Mouse (Mus musculus) brain, embryonic 14.5 days (tissue): ENCODE measurements around the gene Bach2.

ENCODE experiments used
- CTCF ChIP-seq: fragments of 200-500 bp; IDR thresholded peaks from 2 replicates; pipeline ENCODE4 v1.5.1; 2012; ENCODE audit warnings: inconsistent platforms, mild to moderate bottlenecking, moderate library complexity, borderline replicate concordance; ENCODE audit not compliant: insufficient read depth, insufficient read length; ENCODE audit errors: extremely low read depth
- POLR2A ChIP-seq: fragments of 200-500 bp; IDR thresholded peaks from 2 replicates; pipeline ENCODE4 v1.6.1; 2012; ENCODE audit warnings: mild to moderate bottlenecking, inconsistent platforms, borderline replicate concordance; ENCODE audit not compliant: poor library complexity, insufficient read depth, insufficient read length, severe bottlenecking; ENCODE audit errors: extremely low read depth

DNA sequence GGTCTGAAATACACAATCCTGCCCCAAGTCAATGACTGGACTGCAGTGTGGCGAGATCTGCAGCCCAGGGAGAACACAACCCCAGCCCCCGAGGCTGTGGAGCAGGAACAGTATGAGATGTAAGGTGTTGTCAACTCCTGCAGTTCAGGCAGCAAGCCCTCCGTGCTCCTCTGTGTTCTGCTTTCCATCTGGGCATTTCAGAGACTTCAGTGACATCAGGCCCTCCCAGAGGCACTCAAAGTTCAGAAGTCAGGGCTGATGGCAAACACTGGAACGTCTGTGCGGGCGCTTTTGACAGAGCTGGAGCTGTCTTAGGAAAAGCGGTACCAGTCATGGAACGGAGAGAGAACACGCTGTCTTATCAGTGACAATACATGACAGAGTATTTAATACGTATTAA, 4.9 kb downstream of the Bach2 start:
- TF ChIP-seq CTCF: no peak
- no peak for TF ChIP-seq POLR2A
